Mouse (Mus musculus) liver, postnatal 0 days (tissue): ENCODE data around the gene Tacr2.

Experiments
- CTCF ChIP-seq: sonication (generic); IDR thresholded peaks from 2 replicates; pipeline ENCODE4 v1.5.1; 2016; ENCODE audit warnings: antibody characterized with exemption, low read depth
- EP300 ChIP-seq: IDR thresholded peaks from 2 replicates; pipeline ENCODE4 v1.6.1; 2016; ENCODE audit warnings: antibody characterized with exemption, low read depth, mild to moderate bottlenecking

DNA sequence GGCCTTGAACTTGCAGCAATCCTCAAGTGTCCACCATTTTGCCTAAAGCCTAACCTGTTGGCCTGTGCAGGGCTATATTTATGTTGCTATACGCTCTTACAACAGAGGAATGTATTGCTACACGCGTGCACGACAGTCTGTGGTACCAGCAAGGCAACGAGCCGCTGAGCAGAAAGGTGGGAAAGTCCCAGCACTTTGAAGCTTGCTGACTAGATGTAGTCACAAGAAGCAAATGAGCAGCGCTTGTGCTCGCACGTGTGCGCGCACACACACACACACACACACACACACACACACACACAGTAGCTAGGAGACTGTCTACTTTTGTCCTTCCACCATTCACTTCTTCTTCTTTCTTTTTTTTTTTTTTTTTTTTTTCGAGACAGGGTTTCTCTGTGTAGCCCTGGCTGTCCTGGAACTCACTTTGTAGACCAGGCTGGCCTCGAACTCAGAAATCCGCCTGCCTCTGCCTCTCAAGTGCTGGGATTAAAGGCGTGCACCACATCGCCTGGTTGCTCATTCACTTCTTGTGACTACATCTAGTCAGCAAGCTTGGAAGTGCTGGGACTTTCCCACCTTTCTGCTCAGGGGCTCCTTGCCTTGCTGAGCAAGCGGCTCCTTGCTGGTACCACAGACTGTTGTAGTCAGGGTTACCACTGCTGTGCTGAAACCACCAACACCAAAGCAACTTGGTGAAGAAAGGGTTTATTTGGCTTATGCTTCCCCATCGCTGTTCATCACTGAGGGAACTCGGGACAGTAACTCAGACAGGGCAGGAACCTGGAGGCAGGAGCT, 25.5 kb downstream of the Tacr2 start:
- TF ChIP-seq EP300: no peak
- no peak for TF ChIP-seq CTCF
